16 mouse cellular contexts compared by ENCODE assay signal in the genomic region with DNA sequence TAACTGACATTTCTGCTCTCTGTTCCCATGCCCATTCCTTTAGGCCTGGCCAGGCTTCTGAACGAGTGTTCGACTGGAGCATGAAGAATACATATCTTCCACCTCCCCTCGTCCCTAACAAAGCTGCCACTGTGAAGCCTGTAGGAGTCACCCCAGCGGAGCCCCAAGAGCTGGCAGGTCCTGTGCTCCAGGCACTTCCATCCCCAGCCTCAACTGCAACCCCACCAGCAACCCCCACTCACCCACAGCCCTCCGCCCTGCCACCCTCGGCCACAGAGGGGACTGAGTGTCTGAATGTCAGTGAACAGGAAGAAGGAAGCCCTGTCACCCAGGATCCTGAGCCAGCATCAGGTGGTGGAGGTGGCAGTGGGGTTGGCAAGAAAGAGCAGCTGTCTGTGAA.
"Had no signal": no experiment of that assay in that cellular context is flagged by ENCODE, and none has a peak within 500 bp of the region (broad histone marks: within the 10 kb centered on the region; RNA-seq: fewer than 3 reads in every experiment).

No protein-coding gene starts in this region.

- DNase-seq: heart, postnatal 10 days; heart, postnatal 14 days; heart, postnatal 36 days; heart, postnatal 4 days; kidney, adult 11 months; kidney, adult 18-20 months; kidney, adult 2 months; kidney, adult 8-10 months; kidney, adult 9 months; kidney, postnatal 10 days; kidney, postnatal 14 days; kidney, postnatal 25 days; kidney, postnatal 36 days; kidney, postnatal 4 days; layer of hippocampus, adult 9-11 months; layer of hippocampus, postnatal 36 days had no signal
